Mouse (Mus musculus) ovary, postnatal 14 days (tissue): Measurements from ENCODE around the gene Diaph3.

Source experiments
- DNase-seq: peaks from one replicate; pipeline ENCODE4 v3.0.0; 2022; ENCODE audit warnings: low spot score

Gene Diaph3

DNA sequence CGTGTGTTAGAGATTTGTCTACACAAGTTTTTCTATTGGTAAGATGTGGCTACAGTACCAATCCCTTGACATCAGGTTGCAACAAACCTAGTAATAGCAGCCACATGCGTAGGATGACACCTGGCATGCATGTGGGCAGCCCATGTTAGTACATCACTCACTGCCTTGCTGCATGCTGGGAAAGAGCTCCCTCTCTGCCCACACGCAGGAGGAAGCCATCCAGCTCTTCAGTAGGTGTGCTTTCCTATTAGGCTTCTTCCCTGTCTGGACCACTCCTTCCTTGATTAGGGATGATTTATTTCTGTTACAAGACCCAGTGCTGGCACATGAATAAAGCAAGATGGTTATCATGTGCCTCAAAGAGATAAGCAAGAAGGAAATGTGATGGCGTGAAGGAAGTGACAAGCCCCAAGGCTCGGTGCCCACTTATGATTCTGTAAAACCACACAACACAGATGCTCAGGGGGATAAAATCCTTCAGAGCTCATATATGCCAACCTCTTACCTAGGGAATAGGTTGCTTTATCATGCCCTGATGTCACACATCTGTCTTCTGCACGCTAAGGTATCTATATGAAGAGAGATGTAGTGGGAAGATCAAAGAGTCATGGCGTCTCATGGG, 494.4 kb downstream of the Diaph3 start:
- DNase-seq: no peak

GRCm38 (mm10) chr14:86642831-86643241, 498.2 kb downstream of the Diaph3 start:
- no peak for DNase-seq

DNA sequence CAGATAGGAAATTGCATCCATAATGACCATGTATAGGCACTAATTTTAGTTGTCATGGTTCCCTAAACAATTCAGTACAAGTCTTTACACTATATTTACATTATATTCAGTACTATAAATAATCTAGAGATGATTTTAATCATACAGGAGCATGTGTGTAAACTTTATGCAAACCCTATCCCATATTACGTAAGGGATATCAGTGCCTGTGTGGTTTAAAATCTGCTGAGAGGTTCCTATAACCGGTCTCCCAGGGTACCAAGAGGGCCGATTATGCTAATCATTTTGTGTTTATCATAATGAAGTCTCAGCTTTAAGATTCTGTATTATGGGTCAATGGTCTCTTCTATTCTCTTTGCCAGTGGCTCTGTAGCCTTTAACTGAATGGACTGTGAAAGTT, 499.2 kb downstream of the Diaph3 start:
- DNase-seq: no peak

DNA sequence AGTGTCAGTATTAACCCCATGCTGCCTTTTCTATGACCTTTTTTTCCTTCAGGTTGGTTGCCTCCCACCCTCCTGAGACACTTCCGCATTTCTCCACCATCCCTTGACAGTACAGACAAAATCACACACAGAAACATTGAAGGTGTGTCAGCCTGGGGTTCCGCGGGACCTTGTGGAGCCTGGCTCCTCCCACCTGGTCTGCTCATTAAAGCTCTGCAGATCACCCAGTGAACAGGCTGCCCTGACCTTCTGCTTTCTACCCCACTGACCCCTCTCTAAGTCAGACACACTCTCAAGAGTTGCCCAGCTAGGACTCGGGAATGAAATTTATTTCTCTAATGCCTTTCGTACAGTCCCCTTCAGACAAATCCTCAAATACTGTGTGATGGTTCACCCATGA, 500.9 kb downstream of the Diaph3 start:
- DNase-seq: no peak

DNA sequence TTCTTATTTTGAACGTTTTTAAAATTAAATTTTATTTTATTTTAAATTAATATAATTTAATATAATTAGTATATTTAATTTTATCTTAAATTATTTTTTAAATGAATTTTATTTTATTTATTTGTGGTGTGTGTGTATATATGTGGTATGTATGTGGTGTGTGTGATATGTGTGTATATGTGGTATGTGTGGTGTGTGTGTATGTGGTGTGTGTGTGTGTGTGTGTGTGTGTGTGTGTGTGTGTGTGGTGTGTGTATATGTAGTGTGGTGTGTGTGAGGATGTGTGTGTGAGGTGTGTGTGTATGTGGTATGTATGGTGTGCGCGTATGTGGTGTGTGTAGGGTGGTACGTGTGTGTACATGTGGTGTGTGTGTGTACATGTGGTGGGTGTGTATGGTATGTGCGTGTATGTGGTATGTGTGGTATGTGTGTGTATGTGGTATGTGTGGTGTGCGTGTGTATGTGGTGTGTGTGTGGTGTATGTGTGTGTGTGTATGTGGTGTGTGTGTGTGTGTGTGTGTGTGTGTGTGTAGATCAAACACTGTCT, 505.4 kb downstream of the Diaph3 start:
- DNase-seq: no peak

DNA sequence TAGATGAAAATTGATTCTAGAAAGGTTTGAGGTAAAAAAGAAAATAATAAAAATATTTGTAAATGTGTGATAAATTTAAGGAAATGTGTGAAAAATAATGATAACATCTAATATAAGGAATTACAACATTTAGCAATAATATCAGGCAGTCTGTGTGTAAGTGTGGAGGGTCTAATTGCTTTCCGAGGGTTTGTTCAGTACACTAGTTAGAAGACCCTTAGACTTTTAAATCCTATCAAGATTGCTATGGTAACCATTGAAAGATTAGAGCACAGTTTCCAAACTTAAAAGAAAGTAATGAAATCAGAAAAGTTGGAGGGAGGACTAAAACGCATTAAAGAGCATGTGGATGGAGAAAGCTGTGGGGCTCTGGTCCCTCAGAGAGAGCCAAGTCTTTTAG, 506.0 kb downstream of the Diaph3 start:
- no peak for DNase-seq

- DNase-seq: no peak
Measured at GRCm38 (mm10) chr14:86633799-86634198, 507.2 kb downstream of the Diaph3 start.

GRCm38 (mm10) chr14:86624816-86625425, 516.1 kb downstream of the Diaph3 start:
- no peak for DNase-seq

GRCm38 (mm10) chr14:86619637-86620036, 521.4 kb downstream of the Diaph3 start:
- DNase-seq: no peak
